18 mouse cellular contexts compared by ENCODE assay signal in genomic region chr14:110047748-110048147, GRCm38 (mm10).
A peak's percentile ranks its signal among the peaks of the same experiment; 100 is the strongest.
DNase-seq lines count a peak whose midpoint lies in the region; ATAC-seq lines count a peak whose summit lies in the region.
"Had no signal": no experiment of that assay in that cellular context is flagged by ENCODE, and none has a peak within 500 bp of the region (broad histone marks: within the 10 kb centered on the region; RNA-seq: fewer than 3 reads in every experiment).

No protein-coding gene starts in this region.

- H3K4me1 ChIP-seq in embryonic facial prominence, embryonic 14.5 days (ENCODE audit: control insufficient read depth, insufficient read depth, low read length), result no peaks in the 10 kb centered on the region
- no peaks in the 10 kb centered on the region for H3K4me1 ChIP-seq in intestine, embryonic 16.5 days (ENCODE audit: control insufficient read depth, insufficient read depth, low read length)
- H3K4me1 ChIP-seq: midbrain, embryonic 13.5 days had no signal

- no peaks in the 10 kb centered on the region for H3K9me3 ChIP-seq in embryonic facial prominence, embryonic 14.5 days (ENCODE audit: control insufficient read depth, low read length)
- no peaks in the 10 kb centered on the region for H3K9me3 ChIP-seq in intestine, embryonic 16.5 days (ENCODE audit: control insufficient read depth, low read length)
- H3K9me3 ChIP-seq: midbrain, embryonic 13.5 days had no signal

- no peaks in the 10 kb centered on the region for H3K27me3 ChIP-seq in embryonic facial prominence, embryonic 14.5 days (replicated peaks; ENCODE audit: control insufficient read depth, insufficient read depth, low read length)
- H3K27me3 ChIP-seq in intestine, embryonic 16.5 days (replicated peaks; ENCODE audit: control insufficient read depth, insufficient read depth, low read length), result no peaks in the 10 kb centered on the region
- H3K27me3 ChIP-seq: midbrain, embryonic 13.5 days had no signal

- 59% methylated on average over 3 of the region's 3 CpGs for WGBS in embryonic facial prominence, embryonic 14.5 days
- 91% methylated on average over 3 of the region's 3 CpGs for WGBS in intestine, embryonic 16.5 days

- H3K4me3 ChIP-seq in embryonic facial prominence, embryonic 14.5 days (ENCODE audit: low read depth, low read length), result no peak overlapping the region
- H3K4me3 ChIP-seq in intestine, embryonic 16.5 days (ENCODE audit: low read length), result no peak overlapping the region
- H3K4me3 ChIP-seq: midbrain, embryonic 13.5 days had no signal

- DNase-seq in embryo, embryonic 10 days (ENCODE audit: low spot score), result peak; percentile 11
- no peak for DNase-seq in embryo, embryonic 9.5 days (ENCODE audit: extremely low spot score)
- DNase-seq in layer of hippocampus, adult 9-10 months (ENCODE audit: low spot score), result peak; percentile 2
- no peak for DNase-seq in layer of hippocampus, postnatal 14 days (ENCODE audit: low spot score in 2 of 2)
- DNase-seq in embryonic facial prominence, embryonic 14.5 days (ENCODE audit: low spot score), result peak; percentile 27
- DNase-seq in mesoderm, embryonic 11.5 days (ENCODE audit: low read depth, low spot score), result peak; percentile 22
- no peak for DNase-seq in right cerebral cortex, postnatal 10 days (ENCODE audit: low spot score in 2 of 2)
- DNase-seq: adrenal gland, adult 8-10 months; cerebellum, adult 2 months; gastrocnemius, postnatal 25 days; kidney, adult 18-20 months; kidney, postnatal 14 days; layer of hippocampus, postnatal 36 days; right cerebral cortex, postnatal 25 days had no signal

- H3K36me3 ChIP-seq in embryonic facial prominence, embryonic 14.5 days (ENCODE audit: control insufficient read depth, insufficient read depth, low read length), result no peaks in the 10 kb centered on the region
- no peaks in the 10 kb centered on the region for H3K36me3 ChIP-seq in intestine, embryonic 16.5 days (ENCODE audit: control insufficient read depth, insufficient read depth, low read length)
- H3K36me3 ChIP-seq: midbrain, embryonic 13.5 days had no signal

- H3K27ac ChIP-seq in embryonic facial prominence, embryonic 14.5 days (replicated peaks; ENCODE audit: low read depth, low read length), result no peak overlapping the region
- H3K27ac ChIP-seq in intestine, embryonic 16.5 days (ENCODE audit: low read length), result no peak overlapping the region
- H3K27ac ChIP-seq: hindbrain, embryonic 14.5 days; liver, embryonic 14.5 days; midbrain, embryonic 13.5 days had no signal

- H3K4me2 ChIP-seq in embryonic facial prominence, embryonic 14.5 days (ENCODE audit: low read depth, low read length), result no peak overlapping the region
- no peak overlapping the region for H3K4me2 ChIP-seq in intestine, embryonic 16.5 days (ENCODE audit: low read depth, low read length)
- H3K4me2 ChIP-seq: hindbrain, embryonic 14.5 days; midbrain, embryonic 13.5 days had no signal

- no peak overlapping the region for H3K9ac ChIP-seq in embryonic facial prominence, embryonic 14.5 days (ENCODE audit: low read depth, low read length)
- H3K9ac ChIP-seq in intestine, embryonic 16.5 days (ENCODE audit: low read depth, low read length), result no peak overlapping the region
- H3K9ac ChIP-seq: hindbrain, embryonic 14.5 days; liver, embryonic 14.5 days; midbrain, embryonic 13.5 days had no signal

- no peak for ATAC-seq in embryonic facial prominence, embryonic 14.5 days (ENCODE audit: low read depth)
- ATAC-seq in intestine, embryonic 16.5 days, result no peak
- ATAC-seq: midbrain, embryonic 13.5 days had no signal

Comparison
In these comparisons a context has a peak if more than half of its experiments do, and no peak if none do; other contexts are left out.
1. DNase-seq: peak in embryo, embryonic 10 days (single experiment), layer of hippocampus, adult 9-10 months (single experiment), embryonic facial prominence, embryonic 14.5 days (single experiment) and mesoderm, embryonic 11.5 days (single experiment); none in embryo, embryonic 9.5 days (single experiment), layer of hippocampus, postnatal 14 days (0 of 2) and right cerebral cortex, postnatal 10 days (0 of 2).